Mouse (Mus musculus) small intestine, adult 2 months (tissue): ENCODE results near the gene Bend5.

Source experiments
- CTCF ChIP-seq: fragments of 200-500 bp; IDR thresholded peaks from 2 replicates; pipeline ENCODE4 v1.5.1; 2012; ENCODE audit warnings: low read depth, mild to moderate bottlenecking, control low read depth, inconsistent platforms, low read length, moderate library complexity, mixed read lengths; ENCODE audit not compliant: insufficient replicate concordance, insufficient read length; ENCODE audit errors: extremely low read depth
- POLR2A ChIP-seq: fragments of 200-500 bp; IDR thresholded peaks from 2 replicates; pipeline ENCODE4 v1.6.1; 2012; ENCODE audit warnings: low read depth, mild to moderate bottlenecking, control low read depth, inconsistent platforms, low read length, moderate library complexity

DNA sequence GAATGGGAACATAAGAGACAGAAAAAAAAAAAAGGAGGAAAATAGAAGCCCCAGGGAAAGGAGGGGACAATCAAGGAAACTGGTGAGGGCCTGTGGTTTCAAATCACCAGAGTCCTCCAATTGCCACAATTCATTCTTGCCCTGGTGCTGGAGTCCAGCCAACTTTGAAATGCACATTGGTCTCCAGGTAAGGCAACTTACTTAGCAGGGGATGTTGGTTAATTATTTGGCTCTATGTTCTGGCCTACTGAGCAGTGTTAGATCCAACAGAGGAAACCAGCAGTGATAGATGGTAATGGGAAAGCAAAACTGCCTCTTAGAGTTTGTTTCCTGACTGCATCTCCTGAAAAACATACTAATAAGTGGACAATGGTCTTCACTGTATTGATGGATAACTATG, 37.6 kb upstream of the Bend5 start:
- no peak for TF ChIP-seq POLR2A
- no peak for TF ChIP-seq CTCF
